Mouse (Mus musculus) adipose tissue, adult 10 weeks (tissue): Measurements from ENCODE around the gene Pex13. TPM values are rescaled to one million over a fixed set of nuclear protein-coding genes. Genes with fewer than 3 reads are reported as not detected.

Experiments
- polyA plus RNA-seq: library from polyadenylated mRNA; stranded (reverse); fragments of 350-450 nt; fragmentation: Illumina TruSeq; extraction: RNeasy Lipid Tissue Mini Kit (QIAGEN cat#74804); gene quantifications from one replicate; pipeline ENCODE4 v1.2.3, GENCODE M21; 2014; ENCODE audit warnings: low read depth, low replicate concordance

Pex13 gene
- 25.3 TPM for polyA plus RNA-seq

GRCm38 (mm10) chr11:23665798-23666501, at the start of gene Pex13:
Pex13 (minus strand) TSS chr11:23665959.

GRCm38 (mm10) chr11:23665311-23665786, 410 bp downstream of the Pex13 start, which contains the start of gene Pus10:
Pus10 (plus strand) TSS chr11:23665674.

GRCm38 (mm10) chr11:23632945-23633878, 32.5 kb downstream of the Pex13 start, which contains the start of gene 0610010F05Rik:
0610010F05Rik (minus strand) TSS chr11:23633639.

Other genes with a start within 250 kb of the Pex13 start
- 32.1 TPM for gene Ahsa2, start 167.9 kb downstream of the Pex13 start, polyA plus RNA-seq
- gene 1700093K21Rik, start 144.8 kb downstream of the Pex13 start, polyA plus RNA-seq, result 4.7 TPM
- gene 0610010F05Rik, start 32.3 kb downstream of the Pex13 start, polyA plus RNA-seq, result 13.8 TPM
- gene Pus10, start 285 bp downstream of the Pex13 start, polyA plus RNA-seq, result 17.3 TPM
- gene Rel, start 105.0 kb upstream of the Pex13 start, polyA plus RNA-seq, result 1.6 TPM
- 6.5 TPM for gene Papolg, start 229.3 kb upstream of the Pex13 start, polyA plus RNA-seq